In the genomic region with DNA sequence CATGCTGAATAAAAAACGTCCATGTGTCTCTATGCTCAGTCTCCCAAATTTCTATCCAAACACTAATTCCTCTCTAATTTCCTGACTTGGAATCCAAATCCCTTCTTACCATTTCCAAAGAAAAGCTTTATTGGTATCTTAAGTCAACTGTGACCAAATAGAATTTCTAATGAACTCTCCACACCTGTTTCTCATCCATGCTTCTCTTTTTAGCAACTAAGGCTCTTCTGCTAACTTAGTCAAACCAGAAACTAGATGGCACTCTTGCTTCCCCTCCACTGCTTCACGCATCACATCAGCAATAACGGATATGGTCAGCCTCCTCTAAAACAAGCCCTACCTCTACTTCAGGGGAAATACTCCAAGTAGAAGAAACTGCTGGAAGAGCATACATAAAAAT, we compare ENCODE assay signal across 12 mouse cellular contexts. TPM values are rescaled to one million over a fixed set of nuclear protein-coding genes. Genes with fewer than 3 reads are reported as not detected.
DNase-seq lines count a peak whose midpoint lies in the region; ATAC-seq and TF ChIP-seq lines count a peak whose summit lies in the region.
"Had no signal": no experiment of that assay in that cellular context is flagged by ENCODE, and none has a peak within 500 bp of the region (broad histone marks: within the 10 kb centered on the region; RNA-seq: fewer than 3 reads in every experiment).

No protein-coding gene starts in this region.

- TF ChIP-seq CTCF in cortical plate, adult 2 months (IDR thresholded peaks at IDR 0.05; ENCODE audit: extremely low read depth, insufficient read depth, low read length): peak; percentile 32; the same call in 1 of the 2 replicates

- H3K9me3 ChIP-seq in midbrain, embryonic 14.5 days (ENCODE audit: control insufficient read depth, low read length): no peaks in the 10 kb centered on the region
- H3K9me3 ChIP-seq in midbrain, embryonic 10.5 days (replicated peaks): no peaks in the 10 kb centered on the region
- H3K9me3 ChIP-seq: embryonic facial prominence, embryonic 13.5 days; midbrain, embryonic 13.5 days; neural tube, embryonic 13.5 days had no signal

- no peaks in the 10 kb centered on the region for H3K36me3 ChIP-seq in midbrain, embryonic 14.5 days (ENCODE audit: control insufficient read depth, insufficient read depth, low read length)
- H3K36me3 ChIP-seq in midbrain, embryonic 10.5 days: no peaks in the 10 kb centered on the region
- H3K36me3 ChIP-seq: embryonic facial prominence, embryonic 13.5 days; midbrain, embryonic 13.5 days; neural tube, embryonic 13.5 days had no signal

- H3K27me3 ChIP-seq in midbrain, embryonic 14.5 days (ENCODE audit: control insufficient read depth, insufficient read depth, low read length): no peaks in the 10 kb centered on the region
- H3K27me3 ChIP-seq in midbrain, embryonic 10.5 days (ENCODE audit: low read depth, poor library complexity, severe bottlenecking): no peaks in the 10 kb centered on the region
- H3K27me3 ChIP-seq: embryonic facial prominence, embryonic 13.5 days; midbrain, embryonic 13.5 days; neural tube, embryonic 13.5 days had no signal

- H3K4me1 ChIP-seq in midbrain, embryonic 14.5 days (ENCODE audit: control insufficient read depth, insufficient read depth, low read length): no peaks in the 10 kb centered on the region
- peaks cover 5% of the 10 kb centered on the region; the same call in 1 of the 2 replicates for H3K4me1 ChIP-seq in midbrain, embryonic 10.5 days
- no peaks in the 10 kb centered on the region; the same call in 1 of the 2 replicates for H3K4me1 ChIP-seq in cortical plate, adult 2 months (ENCODE audit: control insufficient read depth, insufficient read depth, low read length)
- H3K4me1 ChIP-seq: embryonic facial prominence, embryonic 13.5 days; neural tube, embryonic 13.5 days had no signal

- no peak overlapping the region for H3K4me2 ChIP-seq in midbrain, embryonic 14.5 days (ENCODE audit: low read length)
- H3K4me2 ChIP-seq: embryonic facial prominence, embryonic 13.5 days; midbrain, embryonic 13.5 days; neural tube, embryonic 13.5 days had no signal

- WGBS in midbrain, embryonic 14.5 days: 38% methylated on average over 3 of the region's 3 CpGs
- 59% methylated on average over 3 of the region's 3 CpGs for WGBS in midbrain, embryonic 10.5 days

- TF ChIP-seq POLR2A in cortical plate, adult 2 months (IDR thresholded peaks at IDR 0.05; ENCODE audit: extremely low read depth, insufficient read depth, low read length): no peak

- no peak overlapping the region for H3K4me3 ChIP-seq in midbrain, embryonic 14.5 days (replicated peaks; ENCODE audit: low read depth, low read length)
- no peak overlapping the region for H3K4me3 ChIP-seq in midbrain, embryonic 10.5 days
- no peak overlapping the region for H3K4me3 ChIP-seq in cortical plate, adult 2 months (ENCODE audit: insufficient read depth, low read length)
- H3K4me3 ChIP-seq: embryonic facial prominence, embryonic 13.5 days; midbrain, embryonic 13.5 days; neural tube, embryonic 13.5 days had no signal

- H3K27ac ChIP-seq in midbrain, embryonic 14.5 days (replicated peaks; ENCODE audit: low read depth, low read length): no peak overlapping the region
- no peak overlapping the region for H3K27ac ChIP-seq in midbrain, embryonic 10.5 days (replicated peaks)
- no peak overlapping the region for H3K27ac ChIP-seq in cortical plate, adult 2 months (ENCODE audit: insufficient read depth, low read length)
- H3K27ac ChIP-seq: embryonic facial prominence, embryonic 13.5 days; midbrain, embryonic 13.5 days; neural tube, embryonic 13.5 days had no signal

- no peak overlapping the region for H3K9ac ChIP-seq in midbrain, embryonic 14.5 days (replicated peaks; ENCODE audit: low read length)
- H3K9ac ChIP-seq: embryonic facial prominence, embryonic 13.5 days; midbrain, embryonic 13.5 days; neural tube, embryonic 13.5 days had no signal

- DNase-seq in frontal cortex, postnatal 25 days (ENCODE audit: low spot score in 2 of 2): no peak
- peak; percentile 2 for DNase-seq in midbrain, embryonic 14.5 days
- no peak for DNase-seq in midbrain, embryonic 10.5 days (ENCODE audit: low spot score)
- no peak for DNase-seq in adrenal gland, adult 8-10 months
- DNase-seq in spleen, adult 18-20 months: no peak

- peak; percentile 85 for ATAC-seq in frontal cortex, adult (ENCODE audit: low TSS enrichment)
- ATAC-seq in midbrain, embryonic 14.5 days (ENCODE audit: low FRiP score, low TSS enrichment): no peak
- ATAC-seq: forebrain, embryonic 16.5 days; hindbrain, embryonic 16.5 days; midbrain, embryonic 13.5 days had no signal

RNA-seq across cellular contexts. Expression of gene Rabgap1l, which starts 49.0 kb away (rescaled TPM):
- polyA plus RNA-seq in midbrain, embryonic 14.5 days (2014; fragmentation: Nextera tagmentation; extraction: Ambion mirVana): 39.1 and 44.8 TPM in 2 replicates
- polyA plus RNA-seq in midbrain, embryonic 10.5 days (2016; fragmentation: Nextera tagmentation; extraction: Ambion mirVana): 6.8 and 9.5 TPM in 2 replicates
- polyA plus RNA-seq in cortical plate, adult 2 months (2012; rRNA removed): 65.2 and 68.0 TPM in 2 replicates
- 10 to 100 TPM; 27.9 to 45.9 (median 34.6) TPM for total RNA-seq in adrenal gland, adult 8-10 months (2022)
